Mouse (Mus musculus) CH12.LX (cell line): Measurements from ENCODE around the gene Rsph6a.

Experiments
- CHD1 ChIP-seq: IDR thresholded peaks from 2 replicates; pipeline ENCODE4 v1.6.1; 2012; ENCODE audit warnings: low read depth, low read length, improper control_type of control experiment, inconsistent platforms
- CTCF ChIP-seq, 2 experiments: IDR thresholded peaks in 1 of 2; conservative IDR thresholded peaks in 1 of 2; 2 replicates each; pipeline ENCODE4 v1.5.1; 2011 to 2012; ENCODE audit warnings: low read depth in 2 of 2, low read length in 2 of 2, improper control_type of control experiment in 1 of 2, inconsistent platforms in 1 of 2, mild to moderate bottlenecking in 1 of 2, moderate library complexity in 1 of 2
- EP300 ChIP-seq: IDR thresholded peaks from 2 replicates; pipeline ENCODE4 v1.6.1; 2011; ENCODE audit warnings: low read length, improper control_type of control experiment
- MAX ChIP-seq: IDR thresholded peaks from 2 replicates; pipeline ENCODE4 v1.6.1; 2011; ENCODE audit warnings: low read length, improper control_type of control experiment
- POLR2A ChIP-seq: IDR thresholded peaks from 2 replicates; pipeline ENCODE4 v1.6.1; 2011; ENCODE audit warnings: low read depth, mild to moderate bottlenecking, improper control_type of control experiment, low read length
- SMC3 ChIP-seq: IDR thresholded peaks from 2 replicates; pipeline ENCODE4 v1.6.1; 2011; ENCODE audit warnings: low read depth, low read length, improper control_type of control experiment

DNA sequence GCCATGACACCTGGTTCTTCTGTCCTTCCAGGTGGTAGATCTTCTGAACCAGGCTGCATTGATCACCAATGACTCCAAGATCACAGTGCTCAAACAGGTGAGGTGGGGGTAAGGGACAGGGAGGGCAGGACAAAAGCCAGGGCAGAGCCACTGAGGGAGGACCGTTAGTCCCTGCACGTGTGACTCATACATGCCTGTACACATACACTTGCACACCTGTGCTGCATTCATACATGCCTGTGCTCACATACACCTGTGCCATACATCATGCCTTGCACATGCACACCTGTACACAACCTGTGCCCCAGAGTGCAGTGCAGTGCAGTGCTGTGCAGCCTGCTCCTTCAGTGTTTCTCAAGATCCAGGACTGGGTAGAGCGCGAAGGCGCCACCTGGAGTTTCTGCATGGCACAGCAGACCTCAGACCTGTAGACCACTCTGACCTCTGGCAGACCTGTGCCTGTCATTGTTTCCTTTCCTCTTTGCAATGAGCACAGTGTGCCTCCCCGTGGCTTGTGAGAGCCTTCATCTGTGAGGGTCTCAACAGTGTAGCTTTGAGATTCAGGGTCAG is 25.3 kb upstream of the Rsph6a start:
- TF ChIP-seq EP300 (no peak), POLR2A (no peak), CHD1 (no peak), MAX (no peak), CTCF (conservative IDR thresholded peaks at IDR 0.05 in 1 of 2, IDR thresholded peaks at IDR 0.05 in 1 of 2; ENCODE audit: low read depth in 2 of 2, low read length in 2 of 2) (peak; percentile 52 to 79), SMC3 (peak; percentile 68)
